Mouse (Mus musculus) kidney, embryonic 15.5 days (tissue): ENCODE measurements around the gene Stmn1. TPM values are rescaled to one million over a fixed set of nuclear protein-coding genes. Genes with fewer than 3 reads are reported as not detected.

ENCODE experiments used
- ATAC-seq: fragments of 200-750 bp; cut with Nextera tagmentation; replicated peaks from 2 replicates; pipeline ENCODE4 v1.8.0; 2017; ENCODE audit warnings: moderate TSS enrichment; ENCODE audit not compliant: low FRiP score
- H3K27ac ChIP-seq: fragments of 300-500 bp; sonication (generic); 2 replicates; pipeline ENCODE4 v1.5.1; 2015; ENCODE audit warnings: mild to moderate bottlenecking, inconsistent platforms
- H3K27me3 ChIP-seq: fragments of 300-500 bp; sonication (generic); 2 replicates; pipeline ENCODE4 v1.6.1; 2015; ENCODE audit warnings: inconsistent platforms
- H3K36me3 ChIP-seq: fragments of 300-500 bp; sonication (generic); 2 replicates; pipeline ENCODE4 v1.6.1; 2015; ENCODE audit warnings: inconsistent platforms
- H3K4me1 ChIP-seq: fragments of 300-500 bp; sonication (generic); 2 replicates; pipeline ENCODE4 v1.6.1; 2015; ENCODE audit warnings: inconsistent platforms
- H3K4me2 ChIP-seq: fragments of 300-500 bp; sonication (generic); 2 replicates; pipeline ENCODE4 v1.6.1; 2015; ENCODE audit warnings: moderate library complexity, mild to moderate bottlenecking, inconsistent platforms
- H3K4me3 ChIP-seq: fragments of 300-500 bp; sonication (generic); replicated peaks from 2 replicates; pipeline ENCODE4 v1.5.1; 2015; ENCODE audit warnings: mild to moderate bottlenecking, inconsistent platforms
- H3K9ac ChIP-seq: fragments of 300-500 bp; sonication (generic); 2 replicates; pipeline ENCODE4 v1.6.1; 2015; ENCODE audit warnings: mild to moderate bottlenecking, inconsistent platforms
- H3K9me3 ChIP-seq: fragments of 300-500 bp; sonication (generic); replicated peaks from 2 replicates; pipeline ENCODE4 v1.6.1; 2016; ENCODE audit warnings: inconsistent platforms
- WGBS: fragments of 180-500 bp; shearing (Covaris S2); methylation state at CpG from one replicate; pipeline ENCODE4 v1.1.7; 2015; ENCODE audit warnings: mixed read lengths; 5-methylcytosine and 5-hydroxymethylcytosine counted together
- polyA plus RNA-seq: library from polyadenylated mRNA; unstranded; fragments of >200 nt; fragmentation: Nextera tagmentation; extraction: Ambion mirVana; gene quantifications from 2 replicates; pipeline ENCODE4 v1.2.1, GENCODE M21; 2015

The Stmn1 gene
- polyA plus RNA-seq, 1 experiment from 2014 or later, result 1,708 TPM

DNA sequence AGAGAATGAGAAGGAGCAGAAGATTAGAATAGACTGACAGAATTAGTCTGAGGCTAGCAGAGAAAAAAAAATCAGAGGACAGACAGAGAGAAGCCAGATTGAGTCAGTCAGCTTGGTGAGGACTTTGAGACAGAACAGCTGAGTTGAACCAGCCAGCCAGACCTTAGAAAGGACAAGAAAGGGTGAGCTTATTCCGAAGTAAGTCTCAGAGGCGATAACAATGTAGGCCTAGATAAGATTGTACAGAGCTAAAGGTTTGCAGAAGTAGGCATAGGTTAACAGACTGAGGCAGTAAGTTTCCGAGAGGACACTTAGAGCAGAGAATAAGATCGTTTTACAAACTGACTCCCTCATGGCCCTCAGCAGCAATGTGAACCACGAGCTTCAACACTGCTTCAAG, 6.9 kb upstream of the Stmn1 start:
- Histone ChIP-seq H3K36me3 (no peaks in the 10 kb centered on the region), H3K27me3 (no peaks in the 10 kb centered on the region), H3K4me1 (no peaks in the 10 kb centered on the region), H3K4me2 (no peak overlapping the region), H3K9me3 (no peaks in the 10 kb centered on the region), H3K27ac (no peak overlapping the region), H3K4me3 (no peak overlapping the region), H3K9ac (no peak overlapping the region)
- 66% methylated on average over 5 of the region's 5 CpGs for WGBS
- no peak for ATAC-seq

GRCm38 (mm10) chr4:134465789-134466188, 2.3 kb upstream of the Stmn1 start:
- H3K27me3 ChIP-seq, result no peaks in the 10 kb centered on the region
- no peak overlapping the region for H3K4me3 ChIP-seq
- 49% methylated on average over 12 of the region's 12 CpGs for WGBS
- peaks cover 16% of the 10 kb centered on the region for H3K4me1 ChIP-seq
- no peak for ATAC-seq
- H3K36me3 ChIP-seq, result peaks cover 2% of the 10 kb centered on the region
- no peak overlapping the region for H3K4me2 ChIP-seq
- no peaks in the 10 kb centered on the region for H3K9me3 ChIP-seq
- H3K9ac ChIP-seq, result no peak overlapping the region
- H3K27ac ChIP-seq, result no peak overlapping the region

- Histone ChIP-seq H3K36me3 (peaks cover 10% of the 10 kb centered on the region), H3K9me3 (no peaks in the 10 kb centered on the region), H3K27ac (0 out of 2 replicates have a peak overlapping the region, but pooled peaks have one; percentile 63), H3K9ac (0 out of 2 replicates have a peak overlapping the region, but pooled peaks have one; percentile 91), H3K27me3 (no peaks in the 10 kb centered on the region), H3K4me1 (peaks cover 22% of the 10 kb centered on the region), H3K4me2 (peak overlapping the region; percentile 89), H3K4me3 (no peak overlapping the region; the same call in 1 of the 2 replicates)
- WGBS, result 75% methylated on average over 11 of the region's 11 CpGs
- ATAC-seq, result no peak
Measured at GRCm38 (mm10) chr4:134466381-134467262, 1.5 kb upstream of the Stmn1 start.

DNA sequence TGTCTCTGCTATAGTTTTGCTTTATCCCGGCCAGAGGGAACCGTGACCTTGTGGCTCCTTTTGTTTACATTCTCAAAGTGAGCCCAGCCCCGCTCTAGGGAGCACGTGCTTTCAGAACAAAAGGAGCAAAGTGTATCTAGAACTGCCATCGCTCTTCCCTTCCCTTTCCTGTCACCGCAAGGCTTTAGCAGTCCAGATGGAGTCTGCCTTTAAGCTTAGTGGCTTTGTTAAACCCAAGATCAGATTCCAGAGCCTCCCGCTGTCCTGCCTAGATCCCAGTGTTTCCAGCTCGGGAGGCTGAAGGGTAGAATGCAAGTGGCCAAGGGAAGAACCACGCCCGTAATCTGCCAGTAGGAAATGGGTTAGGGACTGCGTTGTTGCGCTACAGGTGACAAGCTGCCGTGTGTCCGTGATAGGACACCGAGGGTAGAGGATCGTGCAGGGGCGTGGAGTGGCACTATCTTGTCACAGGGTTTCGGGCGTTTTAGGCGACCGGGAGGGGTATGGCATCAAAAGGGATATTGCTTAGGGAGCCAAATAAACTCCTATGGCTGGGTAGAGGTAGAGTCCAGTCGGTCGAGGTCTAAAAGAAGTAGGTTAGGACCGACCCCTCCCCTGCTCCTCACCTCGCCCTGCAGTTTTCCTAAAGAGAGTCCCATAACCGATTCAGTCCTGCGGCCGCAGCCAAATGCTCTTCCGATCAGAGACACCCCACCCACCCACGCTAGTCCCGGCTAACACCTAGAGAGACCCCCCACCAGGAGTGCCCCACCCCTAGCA, 495 bp upstream of the Stmn1 start:
- Histone ChIP-seq H3K36me3 (peaks cover 19% of the 10 kb centered on the region), H3K9ac (peak overlapping the region; percentile 91), H3K4me2 (peak overlapping the region; percentile 89), H3K27ac (peak overlapping the region; percentile 63), H3K4me1 (peaks cover 22% of the 10 kb centered on the region), H3K27me3 (no peaks in the 10 kb centered on the region), H3K9me3 (no peaks in the 10 kb centered on the region), H3K4me3 (peak overlapping the region; percentile 99)
- peak; percentile 3; the same call in 1 of the 2 replicates for ATAC-seq
- under 1% methylated on average over 31 of the region's 31 CpGs for WGBS

- peak; percentile 90 for ATAC-seq
- H3K27me3 ChIP-seq, result no peaks in the 10 kb centered on the region
- no peaks in the 10 kb centered on the region for H3K9me3 ChIP-seq
- peak overlapping the region; percentile 89 for H3K4me2 ChIP-seq
- peak overlapping the region; percentile 97 for H3K27ac ChIP-seq
- H3K4me3 ChIP-seq, result peak overlapping the region; percentile 99
- H3K4me1 ChIP-seq, result peaks cover 22% of the 10 kb centered on the region
- peaks cover 25% of the 10 kb centered on the region for H3K36me3 ChIP-seq
- H3K9ac ChIP-seq, result peak overlapping the region; percentile 91
- under 1% methylated on average over 67 of the region's 68 CpGs for WGBS
Measured at GRCm38 (mm10) chr4:134468578-134469266, 602 bp downstream of the Stmn1 start.

DNA sequence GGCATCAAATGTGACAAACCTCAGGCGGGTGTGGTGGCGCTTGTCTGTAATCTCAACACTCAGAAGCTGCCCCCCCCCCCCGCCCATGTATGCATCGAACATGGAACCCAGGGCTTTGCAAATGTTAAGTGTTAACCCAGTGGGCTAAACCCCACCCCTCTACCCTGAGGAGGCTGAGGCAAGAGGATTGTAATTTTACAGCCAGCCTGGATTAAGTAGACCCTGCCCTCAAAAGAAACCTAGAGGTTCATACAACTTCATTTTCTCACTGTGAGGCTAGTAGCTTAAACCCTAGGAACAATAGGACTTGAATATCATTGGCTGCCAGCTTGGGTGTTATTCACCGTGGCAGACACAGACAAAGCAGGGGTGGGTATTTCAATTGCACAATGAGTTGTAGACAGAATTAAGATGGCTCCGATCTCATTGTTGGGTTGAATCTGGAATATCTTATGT, 1.2 kb downstream of the Stmn1 start:
- H3K4me1 ChIP-seq, result peaks cover 22% of the 10 kb centered on the region
- WGBS, result 11% methylated on average over 6 of the region's 6 CpGs
- H3K9me3 ChIP-seq, result no peaks in the 10 kb centered on the region
- peak overlapping the region; percentile 97 for H3K27ac ChIP-seq
- peaks cover 32% of the 10 kb centered on the region for H3K36me3 ChIP-seq
- peak overlapping the region; percentile 99 for H3K4me3 ChIP-seq
- H3K27me3 ChIP-seq, result no peaks in the 10 kb centered on the region
- H3K4me2 ChIP-seq, result peak overlapping the region; percentile 89
- ATAC-seq, result no peak
- peak overlapping the region; percentile 91 for H3K9ac ChIP-seq

- H3K27ac ChIP-seq, result no peak overlapping the region
- peaks cover 38% of the 10 kb centered on the region for H3K36me3 ChIP-seq
- no peaks in the 10 kb centered on the region for H3K27me3 ChIP-seq
- peaks cover 22% of the 10 kb centered on the region for H3K4me1 ChIP-seq
- peak overlapping the region; percentile 89 for H3K4me2 ChIP-seq
- ATAC-seq, result no peak
- no peaks in the 10 kb centered on the region for H3K9me3 ChIP-seq
- H3K4me3 ChIP-seq, result peak overlapping the region; percentile 99
- WGBS, result 60% methylated on average over 3 of the region's 3 CpGs
- H3K9ac ChIP-seq, result peak overlapping the region; percentile 91
Measured at GRCm38 (mm10) chr4:134469985-134470384, 1.9 kb downstream of the Stmn1 start.

GRCm38 (mm10) chr4:134471469-134471868, 3.3 kb downstream of the Stmn1 start:
- no peaks in the 10 kb centered on the region for H3K9me3 ChIP-seq
- H3K9ac ChIP-seq, result no peak overlapping the region
- H3K27me3 ChIP-seq, result no peaks in the 10 kb centered on the region
- H3K4me3 ChIP-seq, result no peak overlapping the region
- ATAC-seq, result no peak
- H3K36me3 ChIP-seq, result peaks cover 53% of the 10 kb centered on the region
- H3K27ac ChIP-seq, result no peak overlapping the region
- no peak overlapping the region for H3K4me2 ChIP-seq
- peaks cover 22% of the 10 kb centered on the region for H3K4me1 ChIP-seq

- Histone ChIP-seq H3K36me3 (peaks cover 61% of the 10 kb centered on the region), H3K27me3 (no peaks in the 10 kb centered on the region), H3K9ac (no peak overlapping the region), H3K4me1 (peaks cover 22% of the 10 kb centered on the region), H3K27ac (0 out of 2 replicates have a peak overlapping the region, but pooled peaks have one; percentile 10), H3K4me3 (no peak overlapping the region), H3K9me3 (no peaks in the 10 kb centered on the region), H3K4me2 (no peak overlapping the region)
- no peak for ATAC-seq
- WGBS, result 84% methylated on average over 4 of the region's 4 CpGs
Measured at GRCm38 (mm10) chr4:134473764-134474163, 5.6 kb downstream of the Stmn1 start.

DNA sequence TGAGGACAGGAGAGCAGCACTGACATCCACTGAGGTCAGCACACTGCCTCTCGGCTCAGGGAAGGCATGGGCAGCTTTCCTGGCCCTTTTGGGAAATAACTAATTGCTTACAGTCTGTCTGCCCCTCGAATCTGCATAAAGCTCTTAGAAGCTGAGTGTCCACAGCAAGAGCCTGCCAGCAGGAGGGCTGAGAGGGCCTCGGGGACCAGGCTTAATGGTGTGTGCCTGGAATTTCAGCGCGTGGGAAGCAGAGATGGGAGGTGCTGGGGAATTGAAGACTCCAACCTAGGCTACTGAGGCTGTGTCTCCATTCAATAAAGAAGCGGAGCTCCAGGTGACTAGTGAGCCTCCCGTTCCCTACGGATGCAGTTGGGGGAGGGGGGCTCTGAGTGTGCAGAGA, 6.1 kb downstream of the Stmn1 start:
- H3K27ac ChIP-seq, result 0 out of 2 replicates have a peak overlapping the region, but pooled peaks have one; percentile 10
- no peaks in the 10 kb centered on the region for H3K9me3 ChIP-seq
- 62% methylated on average over 8 of the region's 8 CpGs for WGBS
- H3K9ac ChIP-seq, result no peak overlapping the region
- peaks cover 22% of the 10 kb centered on the region for H3K4me1 ChIP-seq
- peaks cover 61% of the 10 kb centered on the region for H3K36me3 ChIP-seq
- H3K4me2 ChIP-seq, result no peak overlapping the region
- no peak for ATAC-seq
- H3K4me3 ChIP-seq, result no peak overlapping the region
- no peaks in the 10 kb centered on the region for H3K27me3 ChIP-seq

- Histone ChIP-seq H3K9me3 (no peaks in the 10 kb centered on the region), H3K9ac (no peak overlapping the region), H3K36me3 (peaks cover 49% of the 10 kb centered on the region), H3K4me1 (0 out of 2 replicates have a peak, but pooled peaks cover 3% of the 10 kb centered on the region), H3K4me3 (no peak overlapping the region), H3K27me3 (no peaks in the 10 kb centered on the region), H3K4me2 (no peak overlapping the region), H3K27ac (no peak overlapping the region)
- no peak for ATAC-seq
- WGBS, result 93% methylated on average over 8 of the region's 8 CpGs
Measured at GRCm38 (mm10) chr4:134476899-134477298, 8.8 kb downstream of the Stmn1 start.
